Mouse (Mus musculus) heart, embryonic 13.5 days (tissue): Measurements from ENCODE around the gene Mael. TPM values are rescaled to one million over a fixed set of nuclear protein-coding genes. Genes with fewer than 3 reads are reported as not detected.

Experiments used
- ATAC-seq: fragments of 200-750 bp; cut with Nextera tagmentation; 2 replicates; pipeline ENCODE4 v1.8.0; 2017; ENCODE audit warnings: moderate TSS enrichment; ENCODE audit not compliant: insufficient number of reproducible peaks, low FRiP score, low TSS enrichment; ENCODE audit errors: extremely low read depth
- H3K27ac ChIP-seq: fragments of 300-500 bp; sonication (generic); replicated peaks from 2 replicates; pipeline ENCODE4 v1.5.1; 2015; ENCODE audit warnings: moderate library complexity, mild to moderate bottlenecking, inconsistent platforms
- H3K27me3 ChIP-seq: fragments of 300-500 bp; sonication (generic); replicated peaks from 2 replicates; pipeline ENCODE4 v1.6.1; 2015; ENCODE audit warnings: mild to moderate bottlenecking, inconsistent platforms
- H3K36me3 ChIP-seq: fragments of 300-500 bp; sonication (generic); 2 replicates; pipeline ENCODE4 v1.6.1; 2015; ENCODE audit warnings: mild to moderate bottlenecking, inconsistent platforms
- H3K4me1 ChIP-seq: fragments of 300-500 bp; sonication (generic); 2 replicates; pipeline ENCODE4 v1.6.1; 2015; ENCODE audit warnings: inconsistent platforms
- H3K4me2 ChIP-seq: fragments of 300-500 bp; sonication (generic); 2 replicates; pipeline ENCODE4 v1.6.1; 2015; ENCODE audit warnings: inconsistent platforms, mild to moderate bottlenecking, moderate library complexity
- H3K4me3 ChIP-seq: fragments of 300-500 bp; sonication (generic); 2 replicates; pipeline ENCODE4 v1.5.1; 2015; ENCODE audit warnings: moderate library complexity, mild to moderate bottlenecking, inconsistent platforms
- H3K9ac ChIP-seq: fragments of 300-500 bp; sonication (generic); 2 replicates; pipeline ENCODE4 v1.6.1; 2015; ENCODE audit warnings: inconsistent platforms, mild to moderate bottlenecking, moderate library complexity
- H3K9me3 ChIP-seq: fragments of 300-500 bp; sonication (generic); 2 replicates; pipeline ENCODE4 v1.6.1; 2016; ENCODE audit warnings: inconsistent platforms
- WGBS: fragments of 180-500 bp; shearing (Covaris S2); methylation state at CpG from one replicate; pipeline ENCODE4 v1.1.7; 2015; ENCODE audit warnings: mixed read lengths; 5-methylcytosine and 5-hydroxymethylcytosine counted together
- polyA plus RNA-seq: library from polyadenylated mRNA; unstranded; fragments of >200 nt; fragmentation: Nextera tagmentation; extraction: Ambion mirVana; gene quantifications from 2 replicates; pipeline ENCODE4 v1.2.1, GENCODE M21; 2015

Mael gene
- polyA plus RNA-seq, 1 experiment from 2014 or later = not detected

GRCm38 (mm10) chr1:166153351-166154120 lies 85.0 kb downstream of the Mael start:
- H3K9ac ChIP-seq = no peak overlapping the region
- H3K9me3 ChIP-seq = no peaks in the 10 kb centered on the region
- no peak overlapping the region for H3K27ac ChIP-seq
- no peak overlapping the region for H3K4me3 ChIP-seq
- peaks cover 40% of the 10 kb centered on the region for H3K27me3 ChIP-seq
- peak overlapping the region; percentile 66 for H3K4me2 ChIP-seq
- 12% methylated on average over 18 of the region's 18 CpGs for WGBS
- H3K4me1 ChIP-seq = peaks cover 3% of the 10 kb centered on the region
- H3K36me3 ChIP-seq = no peaks in the 10 kb centered on the region
- no peak for ATAC-seq

- no peak for ATAC-seq
- H3K4me1 ChIP-seq = peaks cover 6% of the 10 kb centered on the region
- H3K9ac ChIP-seq = no peak overlapping the region
- H3K4me2 ChIP-seq = no peak overlapping the region
- 78% methylated on average over 10 of the region's 10 CpGs for WGBS
- no peaks in the 10 kb centered on the region for H3K9me3 ChIP-seq
- no peak overlapping the region for H3K27ac ChIP-seq
- peaks cover 27% of the 10 kb centered on the region for H3K27me3 ChIP-seq
- no peak overlapping the region for H3K4me3 ChIP-seq
- no peaks in the 10 kb centered on the region for H3K36me3 ChIP-seq
Observed at GRCm38 (mm10) chr1:166152034-166152433, 86.5 kb downstream of the Mael start.

GRCm38 (mm10) chr1:166151341-166151740 lies 87.2 kb downstream of the Mael start:
- WGBS = 56% methylated on average over 11 of the region's 11 CpGs
- peaks cover 20% of the 10 kb centered on the region for H3K27me3 ChIP-seq
- no peak overlapping the region for H3K27ac ChIP-seq
- peaks cover 6% of the 10 kb centered on the region for H3K4me1 ChIP-seq
- no peak overlapping the region for H3K4me2 ChIP-seq
- no peaks in the 10 kb centered on the region for H3K9me3 ChIP-seq
- H3K4me3 ChIP-seq = no peak overlapping the region
- no peak overlapping the region for H3K9ac ChIP-seq
- ATAC-seq = no peak
- H3K36me3 ChIP-seq = no peaks in the 10 kb centered on the region

Other genes starting within 250 kb of the Mael start
- 9.3 and 10.2 TPM in 2 replicates for gene Pou2f1, start 236.1 kb downstream of the Mael start, polyA plus RNA-seq
- gene Dusp27, start 110.8 kb downstream of the Mael start, polyA plus RNA-seq = 45.4 and 48.9 TPM in 2 replicates
- 0.13 TPM in 1 of 2 replicates, not detected in the other for gene Gpa33, start 108.5 kb downstream of the Mael start, polyA plus RNA-seq
- gene Ildr2, start 15.4 kb upstream of the Mael start, polyA plus RNA-seq = 1.2 TPM in 2 replicates
- 30.6 and 34.7 TPM in 2 replicates for gene Tada1, start 140.3 kb upstream of the Mael start, polyA plus RNA-seq
- gene Pogk, start 171.1 kb upstream of the Mael start, polyA plus RNA-seq = 9.6 and 9.8 TPM in 2 replicates